Mouse (Mus musculus) limb, embryonic 14.5 days (tissue): Measurements from ENCODE around the gene Scai. TPM values are rescaled to one million over a fixed set of nuclear protein-coding genes. Genes with fewer than 3 reads are reported as not detected.

ENCODE experiments used
- ATAC-seq: fragments of 200-750 bp; cut with Nextera tagmentation; 2 replicates; pipeline ENCODE4 v1.8.0; 2017; ENCODE audit warnings: low read depth, moderate number of reproducible peaks, moderate TSS enrichment; ENCODE audit not compliant: low FRiP score
- DNase-seq: peaks from one replicate; pipeline ENCODE4 v3.0.0-alpha.2; 2015; ENCODE audit warnings: low spot score
- H3K27ac ChIP-seq: fragments of 300-500 bp; sonication (generic); replicated peaks from 2 replicates; pipeline ENCODE4 v1.5.1; 2014; ENCODE audit warnings: low read depth, mild to moderate bottlenecking, low read length, moderate library complexity, mixed read lengths
- H3K27me3 ChIP-seq: fragments of 300-500 bp; sonication (generic); 2 replicates; pipeline ENCODE4 v1.6.1; 2014; ENCODE audit warnings: low read length, mixed read lengths; ENCODE audit not compliant: control insufficient read depth, insufficient read depth
- H3K36me3 ChIP-seq: fragments of 300-500 bp; sonication (generic); 2 replicates; pipeline ENCODE4 v1.6.1; 2014; ENCODE audit warnings: mild to moderate bottlenecking, low read length, moderate library complexity, mixed read lengths; ENCODE audit not compliant: control insufficient read depth, insufficient read depth
- H3K4me1 ChIP-seq: fragments of 300-500 bp; sonication (generic); 2 replicates; pipeline ENCODE4 v1.6.1; 2014; ENCODE audit warnings: antibody characterized with exemption, low read length, mixed read lengths; ENCODE audit not compliant: control insufficient read depth, insufficient read depth
- H3K4me2 ChIP-seq: fragments of 300-500 bp; sonication (generic); replicated peaks from 2 replicates; pipeline ENCODE4 v1.6.1; 2014; ENCODE audit warnings: low read depth, mild to moderate bottlenecking, low read length, moderate library complexity; ENCODE audit not compliant: severe bottlenecking
- H3K4me3 ChIP-seq: fragments of 300-500 bp; sonication (generic); replicated peaks from 2 replicates; pipeline ENCODE4 v1.5.1; 2014; ENCODE audit warnings: low read length
- H3K9ac ChIP-seq: fragments of 300-500 bp; sonication (generic); 2 replicates; pipeline ENCODE4 v1.6.1; 2014; ENCODE audit warnings: mild to moderate bottlenecking, low read depth, low read length, moderate library complexity; ENCODE audit not compliant: severe bottlenecking
- H3K9me3 ChIP-seq: fragments of 300-500 bp; sonication (generic); 2 replicates; pipeline ENCODE4 v1.6.1; 2016; ENCODE audit warnings: low read length; ENCODE audit not compliant: control insufficient read depth
- POLR2A ChIP-seq: fragments of 200-500 bp; IDR thresholded peaks from 2 replicates; pipeline ENCODE4 v1.8.0; 2012; ENCODE audit warnings: inconsistent platforms, mild to moderate bottlenecking, moderate library complexity, borderline replicate concordance; ENCODE audit not compliant: insufficient read depth, insufficient read length; ENCODE audit errors: extremely low read depth
- WGBS: fragments of 180-500 bp; shearing (Covaris S2); extraction: QIAGEN DNeasy Blood & Tissue Kit; methylation state at CpG from one replicate; pipeline ENCODE4 v1.1.7; 2014; 5-methylcytosine and 5-hydroxymethylcytosine counted together
- polyA plus RNA-seq, 2 experiments: library from polyadenylated mRNA; depleted of rRNA in 1 of 2; stranded (reverse) in 1 of 2; unstranded in 1 of 2; fragments of >200 nt; fragmentation: Nextera tagmentation in 1 of 2; extraction: Ambion mirVana in 1 of 2; gene quantifications; 2 replicates each; pipeline versions ENCODE4 v1.2.1 to v1.2.3; 2012 to 2014

Scai gene
- polyA plus RNA-seq, 2 experiments, result 12.1 to 14.7 TPM

GRCm38 (mm10) chr2:39048515-39048914 lies 142.0 kb downstream of the Scai start:
- Histone ChIP-seq H3K36me3 (peaks cover 86% of the 10 kb centered on the region), H3K4me1 (no peaks in the 10 kb centered on the region), H3K27ac (no peak overlapping the region), H3K9me3 (no peaks in the 10 kb centered on the region), H3K9ac (no peak overlapping the region), H3K27me3 (no peaks in the 10 kb centered on the region), H3K4me3 (no peak overlapping the region), H3K4me2 (no peak overlapping the region)
- 90% methylated on average over 1 of the region's 1 CpGs for WGBS
- DNase-seq (no peak), ATAC-seq (no peak)
- no peak for TF ChIP-seq POLR2A

- ATAC-seq (no peak), DNase-seq (no peak)
- TF ChIP-seq POLR2A, result no peak
- Histone ChIP-seq H3K4me2 (no peak overlapping the region), H3K27ac (no peak overlapping the region), H3K4me3 (no peak overlapping the region), H3K4me1 (no peaks in the 10 kb centered on the region), H3K36me3 (peaks cover 63% of the 10 kb centered on the region), H3K9ac (no peak overlapping the region), H3K27me3 (no peaks in the 10 kb centered on the region), H3K9me3 (no peaks in the 10 kb centered on the region)
- WGBS, result 89% methylated on average over 1 of the region's 1 CpGs
Observed at GRCm38 (mm10) chr2:39040215-39040614, 150.3 kb downstream of the Scai start.

- peaks cover 70% of the 10 kb centered on the region for H3K36me3 ChIP-seq
- TF ChIP-seq POLR2A, result no peak
- no peak overlapping the region for H3K9ac ChIP-seq
- H3K27me3 ChIP-seq, result no peaks in the 10 kb centered on the region
- H3K4me2 ChIP-seq, result no peak overlapping the region
- ATAC-seq (no peak), DNase-seq (no peak)
- no peak overlapping the region for H3K27ac ChIP-seq
- no peaks in the 10 kb centered on the region for H3K9me3 ChIP-seq
- 95% methylated on average over 1 of the region's 1 CpGs for WGBS
- H3K4me3 ChIP-seq, result no peak overlapping the region
- no peaks in the 10 kb centered on the region for H3K4me1 ChIP-seq
Observed at GRCm38 (mm10) chr2:39031611-39032010, 158.9 kb downstream of the Scai start.

- H3K4me2 ChIP-seq, result no peak overlapping the region
- no peak for ATAC-seq
- no peak overlapping the region for H3K4me3 ChIP-seq
- no peaks in the 10 kb centered on the region for H3K27me3 ChIP-seq
- no peak overlapping the region for H3K9ac ChIP-seq
- H3K36me3 ChIP-seq, result peaks cover 92% of the 10 kb centered on the region
- TF ChIP-seq POLR2A, result no peak
- no peak for DNase-seq
- no peak overlapping the region for H3K27ac ChIP-seq
- no peaks in the 10 kb centered on the region for H3K9me3 ChIP-seq
- WGBS, result 73% methylated on average over 1 of the region's 1 CpGs
- no peaks in the 10 kb centered on the region for H3K4me1 ChIP-seq
Observed at GRCm38 (mm10) chr2:39020004-39020403, 170.5 kb downstream of the Scai start.

GRCm38 (mm10) chr2:39016581-39016980 lies 174.0 kb downstream of the Scai start:
- no peak for DNase-seq
- 70% methylated on average over 3 of the region's 3 CpGs for WGBS

More at GRCm38 (mm10) chr2:39016581-39016980, 174.0 kb downstream of the Scai start:
- no peak overlapping the region for H3K4me2 ChIP-seq
- H3K27me3 ChIP-seq, result no peaks in the 10 kb centered on the region
- H3K36me3 ChIP-seq, result peaks cover 92% of the 10 kb centered on the region
- no peak overlapping the region for H3K4me3 ChIP-seq
- H3K4me1 ChIP-seq, result no peaks in the 10 kb centered on the region
- no peaks in the 10 kb centered on the region for H3K9me3 ChIP-seq
- no peak for ATAC-seq
- no peak overlapping the region for H3K9ac ChIP-seq
- no peak overlapping the region for H3K27ac ChIP-seq
- TF ChIP-seq POLR2A, result no peak

Other genes starting within 250 kb of the Scai start
- 0.58 and 0.98 TPM in 2 replicates for gene Wdr38, start 193.3 kb downstream of the Scai start, polyA plus RNA-seq (2012; rRNA removed)
- 1.3 TPM in 2 replicates for gene Wdr38, start 193.3 kb downstream of the Scai start, polyA plus RNA-seq (2014; fragmentation: Nextera tagmentation; extraction: Ambion mirVana)
- gene Arpc5l, start 185.4 kb downstream of the Scai start, polyA plus RNA-seq (2012; rRNA removed), result 49.8 and 61.7 TPM in 2 replicates
- gene Arpc5l, start 185.4 kb downstream of the Scai start, polyA plus RNA-seq (2014; fragmentation: Nextera tagmentation; extraction: Ambion mirVana), result 116 and 122 TPM in 2 replicates
- gene Rpl35, start 185.1 kb downstream of the Scai start, polyA plus RNA-seq (2012; rRNA removed), result 448 and 806 TPM in 2 replicates
- gene Rpl35, start 185.1 kb downstream of the Scai start, polyA plus RNA-seq (2014; fragmentation: Nextera tagmentation; extraction: Ambion mirVana), result 1,031 and 1,116 TPM in 2 replicates
- 36.7 and 37.9 TPM in 2 replicates for gene Golga1, start 125.2 kb downstream of the Scai start, polyA plus RNA-seq (2012; rRNA removed)
- 30.9 and 32.3 TPM in 2 replicates for gene Golga1, start 125.2 kb downstream of the Scai start, polyA plus RNA-seq (2014; fragmentation: Nextera tagmentation; extraction: Ambion mirVana)
- gene Ppp6c, start 35.7 kb upstream of the Scai start, polyA plus RNA-seq (2012; rRNA removed), result 50.3 and 50.4 TPM in 2 replicates
- gene Ppp6c, start 35.7 kb upstream of the Scai start, polyA plus RNA-seq (2014; fragmentation: Nextera tagmentation; extraction: Ambion mirVana), result 74.4 and 80.4 TPM in 2 replicates